Comparison of ENCODE assay signal across 8 mouse cellular contexts in the genomic region with DNA sequence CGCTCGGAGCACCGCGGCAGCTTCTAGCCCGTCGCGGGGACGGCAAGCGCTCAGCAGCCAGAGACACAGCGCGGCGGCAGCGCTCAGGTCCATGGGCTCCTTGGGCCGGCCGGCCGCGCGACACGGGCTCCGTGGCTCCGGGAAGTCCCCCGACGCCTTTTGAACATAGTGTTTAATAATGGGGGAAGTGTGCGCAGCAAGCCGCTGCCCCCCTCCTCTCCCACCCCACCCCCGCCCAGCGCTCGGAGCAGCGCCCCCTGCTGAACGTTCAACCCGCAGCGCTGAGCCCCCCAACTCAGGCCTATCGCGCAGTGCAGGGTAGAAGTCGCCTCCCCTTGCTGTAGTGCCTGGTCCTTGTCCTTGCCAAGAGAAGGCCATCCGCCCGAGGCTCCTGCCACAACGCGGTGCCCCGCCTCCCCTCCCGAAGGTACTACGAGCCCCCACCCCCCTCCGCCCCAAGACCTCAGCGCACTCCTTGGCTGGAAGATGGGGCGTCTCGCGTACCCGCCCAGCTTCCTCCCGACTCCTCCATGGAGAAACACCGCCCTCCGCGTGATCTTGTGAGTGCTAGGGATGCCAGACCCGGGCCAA. TPM values are rescaled to one million over a fixed set of nuclear protein-coding genes. Genes with fewer than 3 reads are reported as not detected.
A peak's percentile ranks its signal among the peaks of the same experiment; 100 is the strongest.
DNase-seq lines count a peak whose midpoint lies in the region; ATAC-seq and TF ChIP-seq lines count a peak whose summit lies in the region.

A gene (minus strand): TSS at position 114 of the 591 bp plus-strand sequence.

- TF ChIP-seq POLR2A in liver, adult 2 months (IDR thresholded peaks at IDR 0.05; ENCODE audit: extremely low read depth, insufficient read depth, low read length): no peak
- no peak for TF ChIP-seq POLR2A in olfactory bulb, adult 2 months (IDR thresholded peaks at IDR 0.05; ENCODE audit: insufficient read depth, low read depth, low read length)

- peak; percentile 66 for ATAC-seq in embryonic facial prominence, embryonic 14.5 days (ENCODE audit: low read depth)

- H3K9ac ChIP-seq in liver, adult 2 months (ENCODE audit: low read depth, low read length): 0 out of 2 replicates have a peak within 1 kb of the TSS, but pooled peaks have one; percentile 19
- H3K9ac ChIP-seq in embryonic facial prominence, embryonic 14.5 days (ENCODE audit: low read depth, low read length): peak within 1 kb of the TSS; percentile 64

- no peak for DNase-seq in liver, adult 2 months (ENCODE audit: extremely low read depth, low read depth, low spot score)
- DNase-seq in liver: no peak
- no peak for DNase-seq in embryonic facial prominence, embryonic 14.5 days (ENCODE audit: low spot score)
- DNase-seq in kidney, postnatal 4 days: peak; percentile 56 to 59
- no peak for DNase-seq in gastrocnemius, postnatal 14 days
- DNase-seq in layer of hippocampus, postnatal 25 days (ENCODE audit: extremely low spot score in 1 of 2, low spot score in 1 of 2): no peak
- DNase-seq in gastrocnemius, postnatal 10 days: no peak

- H3K4me2 ChIP-seq in embryonic facial prominence, embryonic 14.5 days (ENCODE audit: low read depth, low read length): peak within 1 kb of the TSS; percentile 78

- peaks cover 3% of the 10 kb centered on the region for H3K4me1 ChIP-seq in liver, adult 2 months (ENCODE audit: control insufficient read depth, insufficient read depth, low read length)
- H3K4me1 ChIP-seq in embryonic facial prominence, embryonic 14.5 days (ENCODE audit: control insufficient read depth, insufficient read depth, low read length): peaks cover 11% of the 10 kb centered on the region
- peaks cover 21% of the 10 kb centered on the region for H3K4me1 ChIP-seq in olfactory bulb, adult 2 months (ENCODE audit: control insufficient read depth, insufficient read depth, low read length)

- peak; percentile 24; the same call in 1 of the 2 replicates for TF ChIP-seq CTCF in liver, adult 2 months (IDR thresholded peaks at IDR 0.05; ENCODE audit: low read depth, low read length)
- no peak for TF ChIP-seq CTCF in olfactory bulb, adult 2 months (IDR thresholded peaks at IDR 0.05; ENCODE audit: insufficient read depth, low read depth, low read length)

- 3% methylated on average over 53 of the region's 53 CpGs for WGBS in liver, adult 2 months
- WGBS in embryonic facial prominence, embryonic 14.5 days: 1% methylated on average over 26 of the region's 53 CpGs
- WGBS in olfactory bulb, adult 2 months: 2% methylated on average over 51 of the region's 53 CpGs

- no peaks in the 10 kb centered on the region for H3K9me3 ChIP-seq in embryonic facial prominence, embryonic 14.5 days (ENCODE audit: control insufficient read depth, low read length)

- peaks cover 34% of the 10 kb centered on the region for H3K27me3 ChIP-seq in liver, adult 2 months (ENCODE audit: control insufficient read depth, insufficient read depth, low read length)
- peaks cover 92% of the 10 kb centered on the region for H3K27me3 ChIP-seq in embryonic facial prominence, embryonic 14.5 days (replicated peaks; ENCODE audit: control insufficient read depth, insufficient read depth, low read length)

- no peaks in the 10 kb centered on the region for H3K36me3 ChIP-seq in liver, adult 2 months (ENCODE audit: control insufficient read depth, insufficient read depth, low read length)
- H3K36me3 ChIP-seq in embryonic facial prominence, embryonic 14.5 days (ENCODE audit: control insufficient read depth, insufficient read depth, low read length): no peaks in the 10 kb centered on the region

- peak within 1 kb of the TSS; percentile 17; the same call in 1 of the 2 replicates for H3K4me3 ChIP-seq in liver, adult 2 months (ENCODE audit: insufficient read depth, low read depth, low read length)
- peak within 1 kb of the TSS; percentile 54 for H3K4me3 ChIP-seq in embryonic facial prominence, embryonic 14.5 days (ENCODE audit: low read depth, low read length)
- peak within 1 kb of the TSS; percentile 44 for H3K4me3 ChIP-seq in olfactory bulb, adult 2 months (ENCODE audit: insufficient read depth, low read depth, low read length)

- H3K79me2 ChIP-seq in liver, adult 2 months (ENCODE audit: control insufficient read depth, insufficient read depth, low read length): no peaks in the 10 kb centered on the region

- intact Hi-C loops in gastrocnemius, postnatal 14 days (cut with DNase I; ENCODE audit: low total_unique reads): loop anchor here (5.0 kb wide), 1 partner anchor 310 kb away; no protein-coding TSS in a partner anchor

- H3K27ac ChIP-seq in liver, adult 2 months (replicated peaks; ENCODE audit: insufficient read depth, low read depth, low read length): no peak within 1 kb of the TSS
- H3K27ac ChIP-seq in embryonic facial prominence, embryonic 14.5 days (replicated peaks; ENCODE audit: low read depth, low read length): no peak within 1 kb of the TSS
- H3K27ac ChIP-seq in olfactory bulb, adult 2 months (ENCODE audit: insufficient read depth, low read depth, low read length): no peak within 1 kb of the TSS

RNA-seq across cellular contexts. Expression of the gene that starts here (rescaled TPM):
- not detected in 2 replicates for total RNA-seq in liver, adult 2 months (2014; rRNA removed)
- polyA plus RNA-seq in liver, adult 2 months (2012; rRNA removed): not detected in 2 replicates
- 0.24 and 0.54 TPM in 2 replicates for polyA plus RNA-seq in embryonic facial prominence, embryonic 14.5 days (2014; fragmentation: Nextera tagmentation; extraction: Ambion mirVana)
- polyA plus RNA-seq in olfactory bulb, adult 2 months (2012; ENCODE audit: insufficient read depth, insufficient read length, low replicate concordance, missing spikeins): not detected in 2 replicates
- not detected for total RNA-seq in gastrocnemius, postnatal 14 days (2021)
- not detected for total RNA-seq in layer of hippocampus, postnatal 25 days (2021)
- not detected for total RNA-seq in gastrocnemius, postnatal 10 days (2021)

Comparison
In these comparisons a context has a peak if more than half of its experiments do, and no peak if none do; other contexts are left out.
1. Peak in ATAC-seq, H3K4me3 ChIP-seq, H3K9ac ChIP-seq and H3K4me2 ChIP-seq in embryonic facial prominence, embryonic 14.5 days; RNA of the gene not detected or under 1 TPM.
2. DNase-seq: peak in kidney, postnatal 4 days (2 of 2); none in liver, adult 2 months (single experiment), liver (single experiment), embryonic facial prominence, embryonic 14.5 days (single experiment), gastrocnemius, postnatal 14 days (single experiment), layer of hippocampus, postnatal 25 days (0 of 2) and gastrocnemius, postnatal 10 days (single experiment).
3. Peak in every context shown above with its lines, with median percentiles within 50 percentile points of each other: H3K4me3 ChIP-seq.